Mouse (Mus musculus): ENCODE data around the gene Slc25a41.

- TF ChIP-seq CTCF (IDR thresholded peaks at IDR 0.05; ENCODE audit: borderline replicate concordance, control insufficient read depth, extremely low read depth, insufficient read depth, low read length, poor library complexity) = no peak
- no peak for TF ChIP-seq POLR2A (IDR thresholded peaks at IDR 0.05; ENCODE audit: control insufficient read depth, extremely low read depth, insufficient read depth, low read length, poor library complexity)
Measured at GRCm38 (mm10) chr17:57001228-57001627, 40.2 kb downstream of the Slc25a41 start.

Data from thymus, adult 2 months (tissue).